Mouse (Mus musculus): ENCODE data around the gene Vsx2.

DNA sequence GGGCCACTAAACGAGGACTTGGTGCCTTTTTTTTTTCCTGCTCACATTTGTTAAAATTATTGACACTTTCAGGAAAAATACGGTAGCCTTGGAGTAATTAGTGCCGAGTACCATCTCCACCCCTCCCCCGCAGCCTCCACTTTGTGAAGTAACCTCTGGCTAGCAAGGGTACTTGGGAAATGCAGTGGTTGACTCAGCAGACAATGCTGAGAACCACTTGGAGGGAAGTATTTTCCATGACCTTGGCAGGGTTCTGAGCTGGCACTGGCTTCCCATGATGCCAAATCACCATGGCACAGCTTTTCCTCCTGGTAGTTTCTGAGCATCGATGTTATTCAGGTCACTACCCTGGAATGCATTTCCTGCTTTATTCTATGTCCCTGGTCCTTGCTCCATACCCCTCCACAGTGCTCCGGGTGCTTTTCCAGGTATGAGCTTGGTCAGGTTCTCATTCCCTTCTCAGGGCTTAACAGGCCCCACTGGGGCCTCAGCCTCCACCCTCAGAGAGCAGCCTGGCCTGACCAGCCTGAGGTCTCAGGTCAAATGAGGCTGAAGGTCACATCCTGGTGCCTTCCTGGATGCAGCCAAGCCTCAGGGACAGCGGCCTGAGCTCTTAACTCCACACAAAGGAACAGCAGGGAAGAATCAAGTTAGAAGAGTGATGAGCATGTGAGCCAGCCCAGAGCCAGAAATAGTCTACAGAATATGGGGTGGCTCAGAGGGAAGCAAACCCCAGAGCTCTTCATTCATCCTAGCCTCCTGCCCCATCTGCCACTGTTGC lies 35.7 kb upstream of the Vsx2 start:
- TF ChIP-seq CTCF (IDR thresholded peaks at IDR 0.05; ENCODE audit: control insufficient read depth, insufficient read depth, insufficient replicate concordance, low read depth, low read length) (no peak), POLR2A (IDR thresholded peaks at IDR 0.05; ENCODE audit: control insufficient read depth, low read depth, low read length) (no peak)
